Mouse (Mus musculus) ES-E14 (cell line): ENCODE measurements around the gene Myom3.

Source experiments
- MAFK ChIP-seq: IDR thresholded peaks from 2 replicates; pipeline ENCODE4 v1.6.1; 2014; ENCODE audit warnings: mild to moderate bottlenecking, low read depth, low read length, inconsistent platforms; ENCODE audit not compliant: insufficient read depth
- ZC3H11A ChIP-seq: IDR thresholded peaks from 2 replicates; pipeline ENCODE4 v1.6.1; 2012; ENCODE audit warnings: low read depth, mild to moderate bottlenecking, inconsistent platforms, low read length, borderline replicate concordance
- ZNF384 ChIP-seq: IDR thresholded peaks from 2 replicates; pipeline ENCODE4 v1.6.1; 2012; ENCODE audit warnings: low read depth, low read length, inconsistent platforms

DNA sequence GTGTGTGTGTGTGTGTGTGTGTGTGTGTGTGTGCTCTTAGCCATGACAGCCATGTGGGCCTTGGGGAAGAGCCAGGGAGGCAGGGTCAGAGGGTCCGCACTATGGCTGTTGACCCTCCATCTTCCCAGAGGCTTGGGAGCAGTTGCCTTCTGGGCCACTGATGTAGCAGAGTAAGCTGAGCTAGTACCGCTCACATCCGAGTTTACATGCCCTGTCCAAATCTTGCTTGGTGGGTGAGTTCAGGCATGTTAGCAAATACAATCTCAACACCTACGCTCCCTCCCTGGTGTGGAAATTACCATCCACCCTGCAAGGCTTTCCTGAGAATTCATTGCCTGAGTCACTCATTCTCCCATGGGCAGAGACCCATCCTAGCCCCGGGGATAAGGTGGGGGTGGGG, 21.8 kb downstream of the Myom3 start:
- TF ChIP-seq MAFK = no peak
- TF ChIP-seq ZC3H11A = no peak
- no peak for TF ChIP-seq ZNF384
